Mouse (Mus musculus): Measurements from ENCODE around the gene Shoc2.

- no peak for TF ChIP-seq CTCF (IDR thresholded peaks at IDR 0.05; ENCODE audit: extremely low read depth, insufficient read depth, low read length)
- no peak for TF ChIP-seq POLR2A (IDR thresholded peaks at IDR 0.05; ENCODE audit: extremely low read depth, insufficient read depth, low read length)
Measured at GRCm38 (mm10) chr19:54045931-54046683, 102.0 kb downstream of the Shoc2 start.

Data from cortical plate, adult 2 months (tissue).